Mouse (Mus musculus): ENCODE measurements around the gene Kcnc1. TPM values are rescaled to one million over a fixed set of nuclear protein-coding genes. Genes with fewer than 3 reads are reported as not detected.

Gene Kcnc1
- polyA plus RNA-seq, 1 experiment: not detected

DNA sequence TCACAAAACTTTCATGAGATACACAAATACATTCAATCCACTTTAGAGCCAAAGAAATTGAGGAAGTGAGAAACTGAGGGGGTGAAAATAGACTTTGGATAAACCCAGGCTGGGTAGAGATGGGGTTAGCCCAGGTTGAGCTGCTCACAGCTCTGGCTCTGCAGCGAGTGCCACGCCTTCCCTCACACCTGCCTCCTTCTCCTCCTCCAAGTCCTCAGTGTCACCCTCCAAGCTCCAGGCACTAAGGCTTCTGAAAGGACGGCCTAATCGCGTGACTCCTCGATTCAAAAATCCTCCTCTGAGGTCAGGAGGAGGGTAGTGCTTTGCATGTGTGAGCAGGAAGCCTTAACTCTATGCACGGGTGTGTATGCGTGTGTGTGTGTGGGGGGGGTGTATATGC, 66.8 kb downstream of the Kcnc1 start:
- no peak overlapping the region for H3K27ac ChIP-seq (ENCODE audit: insufficient read depth, low read depth, low read length)
- TF ChIP-seq CTCF (IDR thresholded peaks at IDR 0.05; ENCODE audit: low read depth, low read length): no peak
- TF ChIP-seq POLR2A (IDR thresholded peaks at IDR 0.05; ENCODE audit: borderline replicate concordance, low read depth, low read length): no peak
- H3K4me3 ChIP-seq (ENCODE audit: insufficient read depth, low read length): no peak overlapping the region
- peaks cover 18% of the 10 kb centered on the region for H3K4me1 ChIP-seq (ENCODE audit: control insufficient read depth, insufficient read depth, low read length)

DNA sequence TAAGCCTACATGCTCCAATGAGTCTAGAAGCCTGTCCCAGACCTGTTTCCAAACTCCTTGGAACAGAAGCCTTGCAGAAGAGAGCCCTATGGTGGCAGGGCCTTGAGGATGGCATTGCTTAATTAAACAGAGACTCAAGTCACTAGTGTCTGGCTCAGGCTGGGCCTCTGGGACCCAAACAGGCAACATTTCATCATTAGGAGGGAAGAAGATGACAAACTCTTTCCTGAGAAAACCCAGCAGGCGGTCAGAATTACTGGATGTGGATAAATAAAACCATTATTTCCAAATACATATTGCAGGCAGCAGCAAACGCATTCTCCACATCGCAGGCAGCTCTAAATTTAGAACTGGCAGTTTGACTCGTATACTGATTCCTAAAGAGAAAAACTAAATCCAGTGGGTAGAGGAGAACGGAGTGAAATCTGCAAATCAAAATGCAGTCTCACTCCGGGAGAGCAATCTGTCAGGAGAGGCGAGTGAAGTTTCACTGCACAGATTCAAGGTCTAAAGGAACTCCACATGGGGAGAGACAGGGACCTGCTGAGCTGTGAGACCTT, 70.2 kb downstream of the Kcnc1 start:
- no peak overlapping the region for H3K27ac ChIP-seq (ENCODE audit: insufficient read depth, low read depth, low read length)
- H3K4me1 ChIP-seq (ENCODE audit: control insufficient read depth, insufficient read depth, low read length): peaks cover 18% of the 10 kb centered on the region
- no peak overlapping the region for H3K4me3 ChIP-seq (ENCODE audit: insufficient read depth, low read length)
- TF ChIP-seq CTCF (IDR thresholded peaks at IDR 0.05; ENCODE audit: low read depth, low read length) (no peak), POLR2A (IDR thresholded peaks at IDR 0.05; ENCODE audit: borderline replicate concordance, low read depth, low read length) (no peak)

DNA sequence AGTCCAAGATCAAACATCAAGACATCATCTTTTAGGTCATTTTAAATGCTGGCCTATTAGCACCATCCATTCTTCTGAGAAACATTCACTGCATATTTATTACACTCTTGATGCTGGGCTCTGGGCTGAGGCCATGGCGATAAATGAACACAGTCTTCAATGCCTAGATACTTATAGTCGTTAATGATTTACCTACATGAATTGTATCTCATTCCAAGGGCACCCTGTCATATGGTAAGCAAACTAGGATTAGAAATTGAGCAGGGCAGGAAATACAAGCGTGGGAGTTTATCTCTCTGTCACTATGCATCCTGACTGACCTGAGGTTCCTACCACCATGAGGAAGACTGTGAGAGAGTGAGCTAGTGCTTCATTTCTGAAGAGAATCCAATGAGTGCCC, 73.2 kb downstream of the Kcnc1 start:
- no peak overlapping the region for H3K4me3 ChIP-seq (ENCODE audit: insufficient read depth, low read length)
- no peak overlapping the region for H3K27ac ChIP-seq (ENCODE audit: insufficient read depth, low read depth, low read length)
- TF ChIP-seq POLR2A (IDR thresholded peaks at IDR 0.05; ENCODE audit: borderline replicate concordance, low read depth, low read length) (no peak), CTCF (IDR thresholded peaks at IDR 0.05; ENCODE audit: low read depth, low read length) (no peak)
- peaks cover under 1% of the 10 kb centered on the region for H3K4me1 ChIP-seq (ENCODE audit: control insufficient read depth, insufficient read depth, low read length)

DNA sequence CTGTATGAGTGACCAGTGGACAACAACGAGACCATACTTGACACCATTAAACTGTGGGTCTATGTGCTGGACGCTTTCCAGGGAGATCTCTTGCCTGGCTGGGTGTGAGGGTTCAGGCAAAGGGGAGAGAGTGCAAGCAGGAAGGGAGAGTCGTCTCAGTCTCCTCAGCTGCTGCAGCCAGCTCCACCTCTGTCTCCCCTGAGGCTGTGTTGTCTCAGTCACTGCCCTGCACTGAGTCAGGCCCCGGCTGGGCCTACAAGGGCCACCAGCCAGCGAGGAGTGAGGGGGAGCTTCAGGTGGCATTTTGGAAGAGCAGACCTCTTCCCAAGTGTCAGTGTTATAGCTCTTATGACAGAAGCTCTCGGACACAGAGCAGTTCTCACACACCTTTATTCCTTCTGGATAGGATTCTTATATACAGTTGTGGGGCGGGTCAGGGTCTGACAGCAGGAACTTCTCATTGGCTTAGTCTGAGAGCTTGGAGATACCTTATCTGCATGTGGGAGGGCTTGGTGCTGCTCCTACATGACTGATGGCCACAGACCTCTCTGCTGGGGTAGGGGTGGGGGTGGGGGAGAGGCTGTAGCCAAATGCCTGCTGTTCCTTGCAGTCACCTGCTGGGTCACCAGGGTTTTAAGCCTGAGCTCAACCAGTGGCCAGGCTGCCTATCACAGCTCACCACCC, 74.9 kb downstream of the Kcnc1 start:
- no peak for TF ChIP-seq POLR2A (IDR thresholded peaks at IDR 0.05; ENCODE audit: borderline replicate concordance, low read depth, low read length)
- no peak for TF ChIP-seq CTCF (IDR thresholded peaks at IDR 0.05; ENCODE audit: low read depth, low read length)
- no peak overlapping the region for H3K4me3 ChIP-seq (ENCODE audit: insufficient read depth, low read length)
- no peaks in the 10 kb centered on the region for H3K4me1 ChIP-seq (ENCODE audit: control insufficient read depth, insufficient read depth, low read length)
- H3K27ac ChIP-seq (ENCODE audit: insufficient read depth, low read depth, low read length): no peak overlapping the region

DNA sequence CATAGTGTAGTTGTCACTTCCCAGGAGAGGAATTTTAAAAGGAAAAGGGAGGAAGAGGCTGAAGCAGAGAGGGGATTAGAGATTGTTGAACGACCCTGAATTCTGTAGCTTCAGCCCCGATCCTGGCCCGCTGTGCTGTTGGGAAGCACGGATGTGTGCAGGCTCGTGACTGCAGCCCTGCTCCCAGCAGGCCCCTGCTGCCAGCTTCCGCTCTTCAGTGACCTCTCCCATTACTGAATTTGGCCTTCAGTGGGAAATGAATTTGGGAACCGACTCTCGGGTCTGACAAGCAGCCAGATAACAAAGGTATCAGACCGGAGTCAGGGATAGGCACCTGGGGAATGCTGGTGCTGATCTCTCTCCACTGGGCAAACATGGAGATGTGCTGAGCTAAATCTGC, 76.8 kb downstream of the Kcnc1 start:
- no peaks in the 10 kb centered on the region for H3K4me1 ChIP-seq (ENCODE audit: control insufficient read depth, insufficient read depth, low read length)
- TF ChIP-seq CTCF (IDR thresholded peaks at IDR 0.05; ENCODE audit: low read depth, low read length) (no peak), POLR2A (IDR thresholded peaks at IDR 0.05; ENCODE audit: borderline replicate concordance, low read depth, low read length) (no peak)
- no peak overlapping the region for H3K4me3 ChIP-seq (ENCODE audit: insufficient read depth, low read length)
- no peak overlapping the region for H3K27ac ChIP-seq (ENCODE audit: insufficient read depth, low read depth, low read length)

GRCm38 (mm10) chr7:46475464-46475863, 79.2 kb downstream of the Kcnc1 start:
- Histone ChIP-seq H3K27ac (ENCODE audit: insufficient read depth, low read depth, low read length) (no peak overlapping the region), H3K4me1 (ENCODE audit: control insufficient read depth, insufficient read depth, low read length) (no peaks in the 10 kb centered on the region), H3K4me3 (ENCODE audit: insufficient read depth, low read length) (no peak overlapping the region)
- TF ChIP-seq POLR2A (IDR thresholded peaks at IDR 0.05; ENCODE audit: borderline replicate concordance, low read depth, low read length) (no peak), CTCF (IDR thresholded peaks at IDR 0.05; ENCODE audit: low read depth, low read length) (no peak)

GRCm38 (mm10) chr7:46477456-46477855, 81.2 kb downstream of the Kcnc1 start:
- TF ChIP-seq POLR2A (IDR thresholded peaks at IDR 0.05; ENCODE audit: borderline replicate concordance, low read depth, low read length) (no peak), CTCF (IDR thresholded peaks at IDR 0.05; ENCODE audit: low read depth, low read length) (no peak)

DNA sequence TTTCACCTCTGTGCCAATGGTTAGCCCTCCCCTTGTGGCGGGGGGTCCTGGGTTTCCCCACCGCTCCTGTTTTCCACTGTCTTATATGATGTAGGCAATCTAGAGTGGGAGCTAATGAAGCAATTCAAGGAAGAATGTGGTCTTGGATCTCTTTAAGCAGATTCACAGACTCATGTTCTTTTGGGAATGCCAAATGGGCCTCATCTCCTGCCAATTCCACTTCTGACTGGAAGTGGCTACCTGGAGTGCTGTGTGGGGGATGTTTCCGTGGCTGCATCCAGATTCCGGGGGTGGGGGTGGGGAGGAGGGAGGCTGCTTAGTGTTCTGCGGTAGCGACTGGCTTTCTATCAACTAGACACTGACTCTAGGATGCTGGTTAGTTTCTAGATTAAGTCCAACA, 83.5 kb downstream of the Kcnc1 start:
- TF ChIP-seq CTCF (IDR thresholded peaks at IDR 0.05; ENCODE audit: low read depth, low read length): no peak
- no peak for TF ChIP-seq POLR2A (IDR thresholded peaks at IDR 0.05; ENCODE audit: borderline replicate concordance, low read depth, low read length)
- H3K27ac ChIP-seq (ENCODE audit: insufficient read depth, low read depth, low read length): no peak overlapping the region

More at GRCm38 (mm10) chr7:46477456-46477855, 81.2 kb downstream of the Kcnc1 start:
- Histone ChIP-seq H3K27ac (ENCODE audit: insufficient read depth, low read depth, low read length) (no peak overlapping the region), H3K4me1 (ENCODE audit: control insufficient read depth, insufficient read depth, low read length) (peaks cover 8% of the 10 kb centered on the region), H3K4me3 (ENCODE audit: insufficient read depth, low read length) (no peak overlapping the region)

GRCm38 (mm10) chr7:46482099-46482531, 85.8 kb downstream of the Kcnc1 start:
- no peak overlapping the region for H3K27ac ChIP-seq (ENCODE audit: insufficient read depth, low read depth, low read length)
- peaks cover 11% of the 10 kb centered on the region for H3K4me1 ChIP-seq (ENCODE audit: control insufficient read depth, insufficient read depth, low read length)
- TF ChIP-seq CTCF (IDR thresholded peaks at IDR 0.05; ENCODE audit: low read depth, low read length) (no peak), POLR2A (IDR thresholded peaks at IDR 0.05; ENCODE audit: borderline replicate concordance, low read depth, low read length) (no peak)
- no peak overlapping the region for H3K4me3 ChIP-seq (ENCODE audit: insufficient read depth, low read length)

More for the DNA sequence above, 83.5 kb downstream of the Kcnc1 start:
- Histone ChIP-seq H3K4me1 (ENCODE audit: control insufficient read depth, insufficient read depth, low read length) (peaks cover 11% of the 10 kb centered on the region), H3K4me3 (ENCODE audit: insufficient read depth, low read length) (no peak overlapping the region)

DNA sequence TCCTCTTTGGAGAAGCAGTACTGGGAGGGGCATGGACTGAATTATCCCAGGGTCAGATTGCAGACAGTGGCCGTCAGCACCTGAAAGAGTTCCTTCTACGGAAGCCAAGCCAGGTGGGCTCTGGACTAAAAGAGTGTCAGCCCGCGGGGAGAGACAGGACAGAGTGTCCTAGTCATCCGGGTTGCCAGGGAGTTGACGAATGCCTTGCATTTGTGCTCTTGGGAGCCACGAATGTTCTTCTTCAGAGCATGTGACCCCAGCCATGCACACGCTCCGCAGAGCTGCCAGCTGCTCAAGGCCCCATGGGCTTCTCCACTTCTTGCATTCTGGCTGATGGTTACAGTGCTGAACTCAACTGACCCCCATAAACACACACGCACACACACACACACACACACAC, 86.8 kb downstream of the Kcnc1 start:
- peaks cover 11% of the 10 kb centered on the region for H3K4me1 ChIP-seq (ENCODE audit: control insufficient read depth, insufficient read depth, low read length)
- no peak for TF ChIP-seq CTCF (IDR thresholded peaks at IDR 0.05; ENCODE audit: low read depth, low read length)
- TF ChIP-seq POLR2A (IDR thresholded peaks at IDR 0.05; ENCODE audit: borderline replicate concordance, low read depth, low read length): no peak
- H3K27ac ChIP-seq (ENCODE audit: insufficient read depth, low read depth, low read length): no peak overlapping the region
- H3K4me3 ChIP-seq (ENCODE audit: insufficient read depth, low read length): no peak overlapping the region

Measured in bone marrow macrophage, adult 2 months (primary cell).